Mouse (Mus musculus) midbrain, embryonic 14.5 days (tissue): ENCODE results near the gene 2900011O08Rik. TPM values are rescaled to one million over a fixed set of nuclear protein-coding genes. Genes with fewer than 3 reads are reported as not detected.
A peak's percentile ranks its signal among the peaks of the same experiment; 100 is the strongest.

ENCODE experiments used
- ATAC-seq: fragments of 200-750 bp; cut with Nextera tagmentation; 2 replicates; pipeline ENCODE4 v1.8.0; 2017; ENCODE audit warnings: moderate number of reproducible peaks, moderate library complexity; ENCODE audit not compliant: low FRiP score, low TSS enrichment
- DNase-seq: peaks from one replicate; pipeline ENCODE4 v3.0.0-alpha.2; 2015
- H3K27ac ChIP-seq: fragments of 300-500 bp; sonication (generic); replicated peaks from 2 replicates; pipeline ENCODE4 v1.5.1; 2014; ENCODE audit warnings: mild to moderate bottlenecking, low read depth, low read length, moderate library complexity
- H3K27me3 ChIP-seq: fragments of 300-500 bp; sonication (generic); 2 replicates; pipeline ENCODE4 v1.6.1; 2014; ENCODE audit warnings: low read length, control low read depth, mixed read lengths; ENCODE audit not compliant: control insufficient read depth, insufficient read depth
- H3K36me3 ChIP-seq: fragments of 300-500 bp; sonication (generic); 2 replicates; pipeline ENCODE4 v1.6.1; 2014; ENCODE audit warnings: low read length, control low read depth; ENCODE audit not compliant: control insufficient read depth, insufficient read depth
- H3K4me1 ChIP-seq: fragments of 300-500 bp; sonication (generic); 2 replicates; pipeline ENCODE4 v1.6.1; 2014; ENCODE audit warnings: mild to moderate bottlenecking, antibody characterized with exemption, low read length, control low read depth; ENCODE audit not compliant: control insufficient read depth, insufficient read depth
- H3K4me2 ChIP-seq: fragments of 300-500 bp; sonication (generic); 2 replicates; pipeline ENCODE4 v1.6.1; 2014; ENCODE audit warnings: mild to moderate bottlenecking, low read length, moderate library complexity
- H3K4me3 ChIP-seq: fragments of 300-500 bp; sonication (generic); replicated peaks from 2 replicates; pipeline ENCODE4 v1.5.1; 2014; ENCODE audit warnings: low read depth, low read length
- H3K9ac ChIP-seq: fragments of 300-500 bp; sonication (generic); replicated peaks from 2 replicates; pipeline ENCODE4 v1.6.1; 2014; ENCODE audit warnings: mild to moderate bottlenecking, low read length, moderate library complexity
- H3K9me3 ChIP-seq: fragments of 300-500 bp; sonication (generic); 2 replicates; pipeline ENCODE4 v1.6.1; 2016; ENCODE audit warnings: low read length, control low read depth, mixed read lengths; ENCODE audit not compliant: control insufficient read depth
- WGBS: fragments of 180-500 bp; shearing (Covaris S2); extraction: QIAGEN DNeasy Blood & Tissue Kit; methylation state at CpG from one replicate; pipeline ENCODE4 v1.1.7; 2014; 5-methylcytosine and 5-hydroxymethylcytosine counted together
- polyA plus RNA-seq: library from polyadenylated mRNA; unstranded; fragments of >200 nt; fragmentation: Nextera tagmentation; extraction: Ambion mirVana; gene quantifications from 2 replicates; pipeline ENCODE4 v1.2.1, GENCODE M21; 2014

2900011O08Rik gene
- polyA plus RNA-seq: 166 and 194 TPM in 2 replicates

- H3K36me3 ChIP-seq: no peaks in the 10 kb centered on the region; the same call in 1 of the 2 replicates
- H3K27me3 ChIP-seq: no peaks in the 10 kb centered on the region
- H3K9me3 ChIP-seq: no peaks in the 10 kb centered on the region
- H3K9ac ChIP-seq: peak within 1 kb of the TSS; percentile 96
- H3K27ac ChIP-seq: peak within 1 kb of the TSS; percentile 93
- peak within 1 kb of the TSS; percentile 62 for H3K4me2 ChIP-seq
- peak within 1 kb of the TSS; percentile 82 for H3K4me3 ChIP-seq
- ATAC-seq: peak; percentile 86
- WGBS: under 1% methylated on average over 31 of the region's 31 CpGs
- H3K4me1 ChIP-seq: peaks cover 16% of the 10 kb centered on the region
- peak; percentile 83 for DNase-seq
Measured at GRCm38 (mm10) chr16:13986574-13987478, at the start of gene 2900011O08Rik, which contains the start of gene Ifitm7. Gene 2900011O08Rik (plus strand): TSS chr16:13986604. Gene Ifitm7 (minus strand): TSS chr16:13986888.

- H3K36me3 ChIP-seq: no peaks in the 10 kb centered on the region
- H3K27me3 ChIP-seq: no peaks in the 10 kb centered on the region
- peak overlapping the region; percentile 96 for H3K4me2 ChIP-seq
- peak overlapping the region; percentile 49 for H3K27ac ChIP-seq
- peak overlapping the region; percentile 64 for H3K9ac ChIP-seq
- peak; percentile 98 for ATAC-seq
- H3K4me1 ChIP-seq: peaks cover 10% of the 10 kb centered on the region; the same call in 1 of the 2 replicates
- peak; percentile 90 for DNase-seq
- 4% methylated on average over 28 of the region's 28 CpGs for WGBS
- no peaks in the 10 kb centered on the region for H3K9me3 ChIP-seq
- H3K4me3 ChIP-seq: peak overlapping the region; percentile 64
Measured at GRCm38 (mm10) chr16:13940139-13940846, 46.1 kb upstream of the 2900011O08Rik start.

DNA sequence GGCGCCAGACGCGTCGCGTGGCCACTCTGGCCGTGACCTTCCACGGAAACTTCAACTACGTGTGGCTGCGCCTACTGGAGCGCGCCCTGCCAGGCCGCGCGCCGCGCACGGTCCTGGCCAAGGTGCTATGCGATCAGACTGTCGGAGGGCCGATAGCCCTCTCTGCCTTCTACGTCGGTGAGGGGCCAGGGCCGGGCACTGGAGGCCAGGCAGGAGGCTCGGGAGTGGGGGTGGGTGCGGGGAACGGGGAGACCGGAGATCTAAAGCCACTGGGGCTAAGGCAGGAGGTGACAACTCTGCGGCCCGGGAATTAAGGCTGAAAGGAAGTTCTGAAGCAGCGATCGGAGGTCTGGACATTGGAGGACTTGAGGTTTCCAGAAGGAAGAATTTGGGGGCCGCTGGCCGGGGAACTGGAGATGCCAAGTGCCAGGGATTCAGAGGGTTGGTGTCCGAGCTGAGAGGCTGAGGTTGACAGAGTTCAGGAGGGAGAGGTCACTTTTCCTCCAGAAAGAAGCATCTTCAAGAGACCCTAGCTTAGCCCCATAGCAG lies 45.5 kb upstream of the 2900011O08Rik start:
- Histone ChIP-seq H3K36me3 (no peaks in the 10 kb centered on the region), H3K9me3 (no peaks in the 10 kb centered on the region), H3K4me3 (peak overlapping the region; percentile 64), H3K9ac (peak overlapping the region; percentile 64), H3K4me2 (peak overlapping the region; percentile 96), H3K27ac (peak overlapping the region; percentile 49), H3K4me1 (peaks cover 10% of the 10 kb centered on the region; the same call in 1 of the 2 replicates), H3K27me3 (no peaks in the 10 kb centered on the region)
- DNase-seq: no peak
- peak; percentile 82 for ATAC-seq
- 4% methylated on average over 34 of the region's 34 CpGs for WGBS

- H3K36me3 ChIP-seq: 0 out of 2 replicates have a peak, but pooled peaks cover 2% of the 10 kb centered on the region
- H3K27me3 ChIP-seq: no peaks in the 10 kb centered on the region
- H3K4me3 ChIP-seq: no peak overlapping the region
- no peak for ATAC-seq
- H3K9me3 ChIP-seq: no peaks in the 10 kb centered on the region
- no peak for DNase-seq
- H3K27ac ChIP-seq: no peak overlapping the region
- H3K4me1 ChIP-seq: peaks cover 10% of the 10 kb centered on the region; the same call in 1 of the 2 replicates
- H3K9ac ChIP-seq: no peak overlapping the region
- no peak overlapping the region for H3K4me2 ChIP-seq
- 77% methylated on average over 4 of the region's 4 CpGs for WGBS
Measured at GRCm38 (mm10) chr16:13944178-13944577, 42.2 kb upstream of the 2900011O08Rik start.

DNA sequence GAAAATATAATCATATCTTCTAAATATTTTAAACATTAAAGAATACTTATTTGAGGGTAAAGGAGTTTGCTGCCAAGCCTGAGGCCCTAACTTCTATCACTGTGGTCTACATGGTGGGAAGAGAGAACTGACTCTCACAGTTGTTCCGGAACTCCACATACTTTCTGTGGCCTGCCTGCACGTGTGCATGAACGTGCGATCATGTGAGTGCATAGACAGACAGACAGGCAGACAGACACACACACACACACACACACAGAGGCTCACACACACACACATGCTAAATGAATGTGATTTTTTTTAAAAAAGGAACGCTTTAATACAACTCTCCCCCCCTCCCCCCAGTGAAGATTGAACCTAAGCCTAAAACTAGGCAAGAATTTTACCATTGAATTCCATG lies 41.7 kb upstream of the 2900011O08Rik start:
- ATAC-seq (no peak), DNase-seq (no peak)

DNA sequence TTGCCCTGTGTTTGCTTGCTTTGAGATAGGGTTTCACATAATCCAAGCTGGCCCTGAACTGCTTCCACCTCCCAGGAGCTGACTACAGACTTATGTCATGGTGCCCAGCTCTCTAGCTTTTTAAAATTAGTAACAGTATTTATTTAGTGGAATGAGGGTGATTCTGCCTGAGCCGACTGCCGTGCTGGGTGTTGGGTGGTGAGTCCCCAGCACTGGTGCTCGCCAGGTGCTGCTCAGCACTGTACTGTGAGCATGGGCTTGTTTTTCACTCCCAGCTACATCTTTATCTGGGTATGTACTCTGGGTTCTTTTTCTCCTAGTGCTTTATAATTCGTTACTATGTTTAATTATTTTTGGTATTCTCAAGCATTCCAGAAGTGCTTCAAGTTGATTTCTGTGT lies 41.3 kb upstream of the 2900011O08Rik start:
- H3K27me3 ChIP-seq: no peaks in the 10 kb centered on the region
- H3K9me3 ChIP-seq: no peaks in the 10 kb centered on the region
- 0 out of 2 replicates have a peak, but pooled peaks cover 2% of the 10 kb centered on the region for H3K36me3 ChIP-seq
- no peak overlapping the region for H3K9ac ChIP-seq
- ATAC-seq: no peak
- H3K4me2 ChIP-seq: no peak overlapping the region
- no peak overlapping the region for H3K4me3 ChIP-seq
- peaks cover 8% of the 10 kb centered on the region; the same call in 1 of the 2 replicates for H3K4me1 ChIP-seq
- H3K27ac ChIP-seq: no peak overlapping the region
- DNase-seq: no peak
- 77% methylated on average over 4 of the region's 4 CpGs for WGBS

More for the DNA sequence above, 41.7 kb upstream of the 2900011O08Rik start:
- H3K27me3 ChIP-seq: no peaks in the 10 kb centered on the region
- 85% methylated on average over 5 of the region's 5 CpGs for WGBS
- no peak overlapping the region for H3K4me3 ChIP-seq
- no peak overlapping the region for H3K27ac ChIP-seq
- 0 out of 2 replicates have a peak, but pooled peaks cover 2% of the 10 kb centered on the region for H3K36me3 ChIP-seq
- no peaks in the 10 kb centered on the region for H3K9me3 ChIP-seq
- H3K9ac ChIP-seq: no peak overlapping the region
- peaks cover 10% of the 10 kb centered on the region; the same call in 1 of the 2 replicates for H3K4me1 ChIP-seq
- H3K4me2 ChIP-seq: no peak overlapping the region

DNA sequence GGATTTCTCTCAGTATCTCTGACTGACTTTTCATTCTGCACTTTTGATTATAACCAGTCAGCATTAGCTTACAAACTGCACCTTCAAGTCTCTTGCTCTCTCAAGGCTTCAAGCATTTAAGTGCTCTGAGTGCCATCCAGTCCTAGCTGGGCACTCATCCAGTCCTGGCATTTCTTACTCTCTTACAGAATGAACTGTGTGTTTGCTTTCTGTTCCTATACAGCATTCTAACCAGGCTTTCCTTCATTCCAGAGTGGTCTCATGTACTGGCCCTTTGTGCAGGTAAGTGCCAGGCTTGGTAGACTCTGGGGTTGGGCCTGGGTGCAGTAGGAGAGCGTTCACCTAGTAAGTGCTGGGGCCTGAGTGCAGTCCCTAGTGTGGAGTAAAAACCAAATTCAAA lies 40.1 kb upstream of the 2900011O08Rik start:
- DNase-seq (no peak), ATAC-seq (no peak)
- Histone ChIP-seq H3K9ac (no peak overlapping the region), H3K27me3 (no peaks in the 10 kb centered on the region), H3K4me3 (no peak overlapping the region), H3K9me3 (no peaks in the 10 kb centered on the region), H3K36me3 (0 out of 2 replicates have a peak, but pooled peaks cover 2% of the 10 kb centered on the region), H3K27ac (no peak overlapping the region), H3K4me2 (no peak overlapping the region), H3K4me1 (peaks cover 2% of the 10 kb centered on the region; the same call in 1 of the 2 replicates)
- 92% methylated on average over 1 of the region's 1 CpGs for WGBS

- Histone ChIP-seq H3K4me3 (no peak overlapping the region), H3K36me3 (0 out of 2 replicates have a peak, but pooled peaks cover 2% of the 10 kb centered on the region), H3K9ac (no peak overlapping the region), H3K27ac (no peak overlapping the region), H3K4me1 (no peaks in the 10 kb centered on the region), H3K9me3 (no peaks in the 10 kb centered on the region), H3K27me3 (no peaks in the 10 kb centered on the region), H3K4me2 (no peak overlapping the region)
- no peak for ATAC-seq
- DNase-seq: no peak
- 74% methylated on average over 3 of the region's 3 CpGs for WGBS
Measured at GRCm38 (mm10) chr16:13951245-13951644, 35.2 kb upstream of the 2900011O08Rik start.
